Mouse (Mus musculus) left cerebral cortex, postnatal 10 days (tissue): ENCODE data around the gene Rpl3l. TPM values are rescaled to one million over a fixed set of nuclear protein-coding genes. Genes with fewer than 3 reads are reported as not detected.
"Not testable (repeated sequence)": the region's sequence is repeated elsewhere in the genome, so short reads cannot be mapped to it uniquely, and the experiment has no call there.

Experiments used
- DNase-seq, 2 experiments: peaks; one replicate each; pipeline ENCODE4 v3.0.0; 2021 to 2022; ENCODE audit warnings: low spot score in 2 of 2, mixed read lengths in 1 of 2; ENCODE audit errors: extremely low spot score in 1 of 2
- intact Hi-C: fragments of 180-260 bp; cut with DNase I; formaldehyde crosslinking; loops from one replicate; pipeline ENCODE4 v1.15.1; 2025
- total RNA-seq, 2 experiments: library from RNA; stranded (reverse); gene quantifications; 2 replicates each; pipeline ENCODE4 v1.2.3; 2021

The Rpl3l gene
- total RNA-seq, 2 experiments from 2014 or later: 0.43 to 0.49 TPM

DNA sequence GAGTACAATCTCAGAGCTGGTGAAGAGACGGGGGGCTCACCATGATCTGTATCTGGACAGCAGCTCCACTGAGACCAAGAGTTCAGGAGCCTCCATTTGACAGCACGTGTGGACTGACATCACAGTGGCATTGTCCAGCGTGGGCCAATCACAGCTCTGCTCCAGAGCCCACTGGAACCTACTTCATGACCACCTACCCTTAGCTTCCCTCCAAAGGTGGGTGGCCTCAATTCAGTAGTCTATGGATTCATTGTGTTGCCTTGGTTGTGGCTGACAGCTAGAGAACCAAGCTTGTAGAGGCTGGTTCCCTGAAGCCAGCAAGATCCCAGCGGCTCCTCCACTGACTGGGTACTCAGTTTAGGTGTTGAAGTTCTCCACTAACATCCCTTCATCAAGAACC is 9.7 kb upstream of the Rpl3l start, which contains the start of the genes Rnf151 and Rps2:
TSS of gene Rnf151 (minus strand) at position 121 of the 400 bp plus-strand sequence.
TSS of gene Rps2 (plus strand) at position 174 of the 400 bp plus-strand sequence.
- intact Hi-C loops: no loop called here
- DNase-seq: no peak

DNA sequence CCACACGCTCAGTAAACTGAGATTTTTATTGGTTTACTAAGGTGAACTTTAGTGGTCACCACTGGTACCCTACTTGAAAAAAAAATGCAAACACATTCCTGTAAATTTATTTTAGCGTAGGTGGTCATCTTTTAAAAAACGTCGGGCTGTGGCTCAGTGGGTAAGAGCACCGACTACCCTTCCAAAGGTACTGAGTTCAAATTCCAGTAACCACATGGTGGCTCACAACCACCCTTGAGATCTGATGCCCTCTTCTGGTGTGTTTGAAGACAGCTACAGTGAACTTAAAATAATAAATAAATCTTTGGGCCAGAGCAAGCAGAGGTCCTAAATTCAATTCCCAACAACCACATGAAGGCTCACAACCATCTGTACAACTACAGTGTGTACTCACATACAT is 8.7 kb upstream of the Rpl3l start:
- DNase-seq, intact Hi-C loops: not testable (repeated sequence)

DNA sequence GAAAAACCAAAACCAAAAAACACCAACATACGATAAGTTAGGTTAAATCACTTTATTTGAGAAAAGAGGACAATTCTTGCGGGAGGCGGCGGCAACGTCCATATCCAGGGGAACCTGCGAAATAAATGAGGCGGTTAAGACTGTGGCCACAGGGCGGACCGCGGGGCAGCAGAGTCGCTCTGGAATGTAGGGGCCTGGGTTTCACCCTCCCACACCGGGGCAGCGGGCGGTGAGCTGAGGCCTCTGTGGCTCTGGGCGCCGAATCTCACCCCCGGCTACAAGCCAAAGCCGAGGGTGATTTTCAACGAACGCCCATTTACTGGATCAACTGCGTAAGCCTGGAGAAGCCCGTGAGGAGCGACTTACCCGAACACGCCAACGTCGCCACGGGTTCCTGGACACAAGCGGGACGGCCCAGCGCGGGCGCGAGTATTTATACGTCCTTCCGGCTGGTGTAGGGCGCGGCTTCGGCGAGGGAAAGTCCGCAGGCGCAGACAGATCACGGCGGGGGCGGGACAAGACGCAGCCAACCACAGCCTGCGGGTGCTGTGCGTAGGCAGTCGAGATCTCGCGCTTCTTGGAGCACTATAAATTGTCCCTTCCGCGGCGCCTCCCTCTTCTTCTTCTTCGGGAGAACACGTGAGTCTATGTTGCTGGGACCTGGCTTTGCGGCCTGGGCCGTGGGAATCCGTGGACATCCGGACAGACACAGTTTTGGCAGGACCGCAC is 8.0 kb upstream of the Rpl3l start:
- peak; percentile 99 to 100 for DNase-seq
- intact Hi-C loops: no loop called here

DNA sequence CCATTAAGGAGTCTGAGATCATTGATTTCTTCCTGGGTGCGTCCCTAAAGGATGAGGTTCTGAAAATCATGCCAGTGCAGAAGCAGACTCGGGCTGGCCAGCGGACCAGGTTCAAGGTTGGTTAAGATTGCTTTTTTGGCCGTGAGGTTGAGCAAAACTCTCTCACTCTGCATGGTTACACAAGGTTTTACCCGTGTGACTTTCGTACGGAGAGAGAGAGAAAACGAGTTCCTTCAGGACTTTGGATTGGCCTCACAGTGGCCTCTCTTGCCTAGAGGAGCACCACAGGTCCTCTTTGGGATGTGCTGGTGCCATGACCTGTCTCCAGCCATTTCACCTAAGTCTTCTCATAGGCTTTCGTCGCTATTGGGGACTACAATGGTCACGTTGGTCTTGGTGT is 7.0 kb upstream of the Rpl3l start:
- DNase-seq, intact Hi-C loops: not testable (repeated sequence)

DNA sequence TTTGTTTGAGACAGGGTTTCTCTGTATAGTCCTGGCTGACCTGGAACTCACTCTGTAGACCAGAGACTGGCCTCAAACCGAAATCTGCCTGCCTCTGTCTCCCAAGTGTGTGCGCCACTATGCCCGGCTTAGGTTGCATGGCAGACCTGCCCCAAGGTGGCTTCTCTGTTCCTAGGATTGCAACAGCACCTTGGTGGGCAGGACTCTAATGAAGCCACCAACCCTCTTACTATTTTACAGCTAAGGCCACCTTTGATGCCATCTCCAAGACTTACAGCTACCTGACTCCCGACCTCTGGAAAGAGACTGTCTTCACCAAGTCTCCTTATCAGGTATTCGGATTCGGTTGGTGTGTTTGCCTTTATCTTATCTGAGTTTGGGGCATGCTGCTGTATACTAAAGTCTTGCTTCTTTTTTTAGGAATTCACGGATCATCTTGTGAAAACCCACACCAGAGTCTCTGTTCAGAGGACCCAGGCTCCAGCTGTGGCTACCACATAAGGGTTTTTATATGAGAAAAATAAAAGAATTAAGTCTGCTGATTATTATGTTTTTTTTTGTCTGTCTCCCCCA is 6.2 kb upstream of the Rpl3l start:
- DNase-seq, intact Hi-C loops: not testable (repeated sequence)

DNA sequence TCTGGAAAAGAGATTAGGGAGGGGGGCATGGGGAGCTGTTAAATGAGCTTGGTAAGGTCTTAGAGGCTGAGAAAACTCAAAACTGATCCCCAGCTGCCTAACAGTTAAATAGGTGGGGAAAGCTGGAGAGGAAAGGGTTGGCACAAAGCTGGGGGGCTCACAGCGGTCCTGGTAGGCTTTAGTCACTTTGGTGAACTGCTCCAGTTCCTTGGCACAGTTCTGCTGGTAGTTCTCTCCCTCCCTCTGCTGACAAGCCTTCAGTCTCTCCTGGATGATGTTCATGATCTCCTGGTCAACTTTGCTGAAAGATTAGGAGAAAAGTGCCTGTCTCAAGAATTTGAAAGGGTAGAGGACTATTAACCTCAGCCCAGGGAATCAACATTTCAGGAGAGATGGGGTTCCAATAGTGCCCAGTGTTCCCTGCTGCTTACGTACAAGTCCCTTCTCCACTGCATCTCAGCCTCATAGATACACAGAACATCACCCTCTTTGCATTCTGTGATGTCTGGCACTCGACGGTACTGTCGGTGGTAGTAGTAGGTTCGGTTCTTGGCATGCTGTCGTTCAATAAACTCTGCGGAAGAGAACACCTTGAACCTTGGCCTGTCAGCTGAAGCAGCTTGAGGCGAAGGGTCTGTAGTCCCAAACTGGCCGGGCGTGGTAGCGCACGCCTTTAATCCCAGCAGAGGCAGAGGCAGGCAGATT is 5.2 kb upstream of the Rpl3l start:
- intact Hi-C loops: no loop called here

DNA sequence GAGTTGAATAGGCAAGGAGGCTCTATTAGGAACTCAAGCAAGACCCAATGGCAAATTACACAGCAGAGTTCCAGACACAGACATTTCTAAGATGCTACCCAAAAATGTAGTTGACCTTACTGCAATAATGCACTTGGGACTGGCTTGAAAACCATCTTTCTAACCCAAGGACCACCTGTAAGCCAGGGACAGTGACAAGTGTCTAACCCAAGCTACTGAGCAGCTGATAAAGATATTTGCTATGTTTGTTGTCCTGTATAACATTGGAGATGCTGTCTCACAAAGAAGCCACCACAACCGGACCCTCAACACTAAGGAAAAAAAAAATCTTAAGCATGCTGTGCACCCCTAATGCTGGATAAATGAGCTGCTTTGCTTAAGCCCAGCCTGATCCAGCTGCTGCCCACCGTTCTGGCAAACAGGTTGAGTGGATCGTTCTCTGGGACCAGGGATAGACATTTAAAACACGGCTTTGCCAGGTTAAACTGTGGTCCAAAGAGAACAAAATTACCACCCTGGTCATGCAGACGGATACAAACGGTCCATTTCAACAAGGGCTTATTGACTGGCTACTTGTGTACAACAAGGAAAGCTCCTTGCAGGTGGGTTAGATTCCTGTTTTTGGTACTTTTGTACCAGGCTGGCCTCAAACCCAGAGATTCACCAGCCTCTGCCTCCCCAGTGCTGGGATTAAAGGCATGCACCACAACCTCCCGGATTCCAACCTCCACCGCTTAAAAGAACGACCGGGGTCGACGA is 4.3 kb upstream of the Rpl3l start:
- intact Hi-C loops: no loop called here
- DNase-seq: no peak

More for the DNA sequence above, 5.2 kb upstream of the Rpl3l start:
- no peak for DNase-seq

DNA sequence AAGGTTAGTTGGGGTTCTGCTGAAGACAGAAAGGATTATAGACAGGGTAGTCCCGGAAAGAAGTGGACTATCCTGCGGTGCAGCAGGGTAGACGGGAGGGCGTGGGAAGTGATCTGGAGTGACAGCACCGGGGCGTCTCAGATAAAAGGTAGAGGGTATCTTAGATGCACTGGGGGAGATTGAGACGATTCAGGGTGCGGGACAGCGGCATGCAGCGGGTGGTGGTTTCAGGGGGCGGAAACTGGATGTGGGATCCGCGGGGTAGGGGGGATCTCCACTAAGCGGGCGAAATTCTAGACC is 3.8 kb upstream of the Rpl3l start:
- DNase-seq: no peak
- intact Hi-C loops: no loop called here

DNA sequence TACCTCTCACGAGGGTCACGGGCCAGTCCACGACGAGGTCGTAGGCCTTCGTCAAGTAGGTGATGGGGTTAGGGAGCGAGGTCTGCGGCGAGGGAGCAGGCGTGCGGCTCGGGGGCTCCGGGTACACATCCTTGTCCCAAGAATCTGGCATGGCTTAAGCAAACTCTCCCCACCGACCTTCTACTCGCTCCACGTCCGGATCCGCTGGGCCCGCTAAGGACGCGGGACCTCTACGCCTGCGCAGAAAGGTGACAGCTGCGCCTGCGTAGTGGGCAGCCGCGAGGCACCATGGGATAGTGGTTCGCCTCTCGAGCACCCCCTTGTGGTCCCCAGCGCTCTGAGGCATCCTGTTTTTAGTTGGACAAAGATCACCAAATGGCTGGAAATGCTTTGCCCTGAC is 3.4 kb upstream of the Rpl3l start, which contains the start of gene Ndufb10:
TSS of gene Ndufb10 (minus strand) at position 295 of the 400 bp plus-strand sequence.
- DNase-seq: peak; percentile 94 to 96
- intact Hi-C loops: no loop called here

DNA sequence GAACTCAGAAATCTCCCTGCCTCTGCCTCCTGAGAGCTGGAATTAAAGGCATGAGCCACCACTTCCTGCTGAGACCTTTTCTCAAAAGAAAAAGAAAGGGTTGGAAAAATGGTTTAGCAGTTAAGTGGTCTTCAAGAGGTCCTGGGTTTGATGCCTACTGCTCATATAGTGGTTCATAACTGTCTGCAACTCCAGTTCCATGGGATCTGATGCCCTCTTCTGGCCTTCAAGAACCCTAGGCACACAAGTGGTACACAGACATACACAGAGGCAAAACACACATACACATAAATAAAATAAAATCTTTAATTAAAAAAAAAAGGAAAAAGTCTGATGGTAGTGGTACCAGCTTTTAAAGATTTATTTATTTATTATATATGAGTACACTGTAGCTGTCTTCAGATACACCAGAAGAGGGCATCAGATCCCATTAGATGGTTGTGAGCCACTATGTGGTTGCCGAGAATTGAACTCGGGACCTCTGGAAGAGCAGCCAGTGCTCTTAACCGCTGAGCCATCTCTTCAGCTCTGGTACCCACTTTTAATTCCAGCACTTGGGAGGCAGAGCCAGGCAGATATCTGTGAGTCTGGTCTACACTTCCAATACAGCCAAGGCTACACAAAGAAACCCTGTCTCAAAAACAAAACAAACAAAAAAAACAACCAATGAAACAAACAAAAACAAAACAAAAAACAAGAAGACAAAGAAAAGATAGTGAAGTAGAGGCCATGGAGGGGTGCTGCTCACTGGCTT is 1.8 kb upstream of the Rpl3l start:
- no peak for DNase-seq
- intact Hi-C loops: no loop called here

DNA sequence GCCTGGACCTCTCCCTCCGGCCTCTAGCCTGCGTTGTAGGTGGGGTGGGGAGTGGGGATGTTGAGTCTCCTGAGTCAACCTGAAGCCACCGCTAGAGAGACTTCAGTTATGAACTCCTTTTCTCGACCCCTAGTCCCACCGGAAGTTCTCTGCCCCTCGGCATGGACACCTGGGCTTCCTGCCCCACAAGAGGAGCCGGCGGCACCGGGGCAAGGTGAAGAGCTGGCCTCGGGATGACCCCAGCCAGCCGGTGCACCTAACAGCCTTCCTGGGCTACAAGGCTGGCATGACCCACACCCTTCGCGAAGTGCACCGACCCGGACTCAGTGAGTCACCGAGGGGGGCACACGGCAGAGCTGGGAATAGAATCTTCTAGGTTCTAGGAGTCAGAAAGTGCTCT is 564 bp downstream of the Rpl3l start:
- DNase-seq: no peak
- intact Hi-C loops: no loop called here

DNA sequence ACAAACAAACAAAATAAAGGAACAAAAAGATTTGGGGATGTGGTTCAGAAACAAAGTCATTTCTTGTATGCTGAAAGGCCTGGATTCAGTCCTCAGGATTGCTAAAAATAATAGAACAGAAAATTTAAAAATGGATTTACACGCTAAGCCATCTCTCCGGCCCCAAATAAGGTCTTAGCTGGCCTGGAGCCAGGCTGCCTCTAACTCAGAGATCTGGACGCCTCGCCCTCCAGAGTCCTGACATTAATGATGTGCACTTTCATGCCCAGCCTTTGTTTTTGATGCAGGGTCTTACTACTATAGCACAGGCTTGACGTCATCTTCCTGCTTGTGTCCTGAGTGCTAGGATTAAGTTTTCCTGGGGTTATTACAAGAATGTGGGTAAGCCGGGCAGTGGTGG is 1.4 kb downstream of the Rpl3l start:
- no peak for DNase-seq
- intact Hi-C loops: no loop called here

DNA sequence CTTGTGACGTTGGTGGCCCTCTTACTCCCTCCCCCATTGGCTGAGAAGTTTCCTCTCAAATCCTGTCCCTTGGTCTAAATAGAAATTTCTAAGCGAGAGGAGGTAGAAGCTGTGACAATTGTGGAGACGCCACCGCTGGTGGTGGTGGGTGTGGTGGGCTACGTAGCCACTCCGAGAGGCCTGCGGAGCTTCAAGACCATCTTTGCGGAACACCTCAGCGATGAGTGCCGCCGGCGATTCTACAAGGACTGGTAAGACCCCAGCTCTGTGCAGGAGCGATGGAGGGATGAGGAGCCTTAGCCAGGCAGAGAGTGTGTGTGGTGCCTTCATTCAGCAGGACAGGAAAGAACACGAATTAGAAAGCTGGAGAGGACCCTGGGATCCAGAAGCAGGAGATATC is 3.2 kb downstream of the Rpl3l start:
- intact Hi-C loops: no loop called here

DNA sequence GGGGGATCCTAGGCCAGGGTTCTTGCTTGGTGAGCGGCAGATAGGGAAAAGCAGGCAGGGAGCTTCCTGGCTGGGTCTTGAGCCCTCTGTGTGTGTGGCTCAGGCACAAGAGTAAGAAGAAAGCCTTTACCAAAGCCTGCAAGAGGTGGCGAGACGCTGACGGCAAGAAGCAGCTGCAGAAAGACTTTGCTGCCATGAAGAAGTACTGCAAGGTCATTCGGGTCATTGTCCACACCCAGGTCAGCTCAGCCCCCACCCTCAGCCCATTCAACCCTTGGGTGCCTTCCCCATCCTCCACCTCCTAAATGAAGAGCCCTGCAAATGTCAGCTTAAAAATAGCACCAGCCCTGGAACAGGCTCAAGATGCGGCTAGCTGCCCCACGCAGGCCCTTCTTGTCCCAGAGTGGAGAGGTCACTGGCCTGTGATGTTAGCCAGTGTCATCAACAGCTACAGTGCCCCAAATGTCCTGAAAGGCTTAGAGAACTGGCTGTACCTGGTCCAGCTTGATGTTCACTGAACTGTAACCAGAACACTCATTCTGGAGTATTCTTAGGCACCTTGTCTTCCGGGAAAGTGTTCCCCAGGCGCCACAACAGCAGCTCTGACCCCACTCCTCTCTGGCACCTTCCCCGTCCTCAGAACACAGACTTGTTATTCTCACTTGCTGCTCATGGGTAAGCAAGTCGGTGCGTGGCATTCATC is 4.8 kb downstream of the Rpl3l start:
- no peak for DNase-seq
- intact Hi-C loops: no loop called here

More for the DNA sequence above, 3.2 kb downstream of the Rpl3l start:
- no peak for DNase-seq

DNA sequence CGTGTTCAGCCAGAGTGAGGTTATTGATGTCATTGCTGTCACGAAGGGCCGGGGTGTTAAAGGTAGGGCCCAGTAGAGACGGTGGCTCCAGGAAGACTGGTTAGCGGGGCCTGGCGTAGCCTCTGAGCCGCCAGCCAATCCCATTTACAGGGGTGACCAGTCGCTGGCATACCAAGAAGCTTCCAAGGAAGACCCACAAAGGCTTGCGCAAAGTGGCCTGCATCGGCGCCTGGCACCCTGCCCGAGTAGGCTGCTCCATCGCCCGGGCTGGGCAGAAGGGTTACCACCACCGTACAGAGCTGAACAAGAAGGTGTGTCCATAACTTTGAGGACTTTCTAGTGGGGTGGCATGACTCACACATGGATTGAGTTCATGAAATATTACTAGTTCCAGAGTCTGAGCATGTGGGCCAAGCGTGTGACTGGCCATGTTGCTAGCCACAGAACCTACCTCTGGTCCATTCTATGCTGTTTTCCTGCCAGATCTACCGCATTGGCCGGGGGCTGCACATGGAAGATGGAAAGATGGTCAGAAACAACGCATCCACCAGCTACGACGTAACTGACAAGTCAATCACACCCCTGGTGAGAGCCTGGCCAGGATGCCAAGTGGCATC is 5.9 kb downstream of the Rpl3l start:
- DNase-seq: no peak
- intact Hi-C loops: no loop called here

DNA sequence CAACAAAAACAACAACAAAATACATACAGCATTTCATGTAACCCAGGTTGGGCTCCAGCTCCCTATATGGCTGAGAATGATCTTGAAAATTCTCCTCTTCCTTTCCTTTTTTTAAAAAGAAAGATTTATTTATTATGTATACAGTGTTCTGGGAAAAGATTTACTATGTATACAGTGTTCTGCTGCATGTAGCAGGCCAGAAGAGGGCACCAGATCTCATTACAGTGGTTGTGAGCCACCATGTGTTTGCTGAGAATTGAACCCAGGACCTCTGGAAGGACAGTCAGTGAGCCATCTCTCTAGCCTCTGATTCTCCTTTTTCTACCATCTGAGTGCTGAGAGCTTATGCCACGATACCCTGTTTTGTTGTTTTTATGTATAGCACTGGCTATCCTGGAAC is 6.9 kb downstream of the Rpl3l start:
- no peak for DNase-seq
- intact Hi-C loops: no loop called here

DNA sequence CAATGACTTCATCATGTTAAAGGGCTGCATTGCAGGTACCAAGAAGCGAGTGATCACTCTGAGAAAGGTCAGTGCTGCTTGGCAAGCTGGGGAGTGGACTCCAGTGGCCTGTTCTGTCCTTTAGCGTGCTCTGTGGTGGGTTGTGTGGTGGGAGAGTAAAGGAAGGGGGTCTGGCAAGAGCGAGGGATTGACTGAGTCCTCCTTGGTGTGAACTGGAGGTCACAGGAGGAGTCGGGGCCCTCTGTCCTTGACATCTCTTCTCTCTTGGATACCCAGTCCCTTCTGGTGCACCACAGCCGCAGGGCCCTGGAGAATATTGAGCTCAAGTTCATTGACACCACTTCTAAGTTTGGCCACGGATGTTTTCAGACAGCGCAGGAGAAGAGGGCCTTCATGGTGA is 7.8 kb downstream of the Rpl3l start:
- no peak for DNase-seq
- intact Hi-C loops: loop anchor here (5.0 kb wide), 1 partner anchor 147 kb away; no protein-coding TSS in a partner anchor
